Mouse (Mus musculus) neutrophil, adult 5-6 weeks (primary cell): ENCODE data around the gene E2f4. TPM values are rescaled to one million over a fixed set of nuclear protein-coding genes. Genes with fewer than 3 reads are reported as not detected.

Experiments used
- ATAC-seq: fragments of 151-379, 151-347 bp; 2 replicates; pipeline ENCODE4 v1.8.0; 2017; ENCODE audit warnings: mild to moderate bottlenecking, moderate TSS enrichment; ENCODE audit not compliant: insufficient number of reproducible peaks, poor library complexity, low FRiP score, severe bottlenecking; ENCODE audit errors: extremely low read depth
- total RNA-seq: library from RNA; stranded (forward); fragments of 200-1000 nt; gene quantifications from 2 replicates; pipeline ENCODE4 v1.2.3, GENCODE M21; 2017

The E2f4 gene
- total RNA-seq, 1 experiment from 2014 or later, result 47.1 TPM

DNA sequence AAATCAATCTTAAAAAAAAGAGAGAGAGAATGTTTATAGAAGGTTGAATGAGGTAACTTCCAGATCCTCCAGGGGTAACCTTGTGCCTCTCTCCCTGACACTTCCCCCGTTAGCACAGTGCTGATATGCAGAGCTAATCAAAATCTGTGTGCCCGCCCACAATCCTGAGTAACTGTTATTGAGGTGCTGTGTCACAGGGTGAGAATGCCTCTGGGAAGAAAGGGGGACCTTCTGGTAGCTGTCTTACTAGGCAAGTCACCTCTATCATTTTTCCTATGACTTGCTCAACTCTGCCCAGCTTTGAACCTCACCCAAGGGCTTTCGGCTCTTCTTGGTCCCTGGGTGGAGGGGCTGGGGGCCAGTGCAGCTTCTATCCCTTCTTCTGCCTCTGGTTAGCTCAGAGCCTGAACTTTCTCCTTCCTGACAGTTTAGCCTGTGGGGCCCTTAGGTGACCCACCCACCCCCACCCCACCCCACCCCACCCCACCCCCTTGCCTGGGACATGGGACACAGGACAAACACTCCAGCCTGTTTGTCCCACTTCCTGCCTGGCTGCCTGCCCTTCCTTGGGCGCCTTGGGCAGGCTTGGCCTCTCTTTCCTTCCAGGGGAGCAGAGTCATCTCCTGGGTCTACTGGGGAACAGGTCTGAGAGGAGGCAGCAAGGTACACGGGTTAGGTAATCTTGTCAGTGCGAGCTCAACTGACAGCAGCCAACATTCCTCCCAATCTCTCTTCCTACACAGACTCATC, 42.6 kb downstream of the E2f4 start:
- no peak for ATAC-seq

- no peak for ATAC-seq
These were observed 43.9 kb downstream of the E2f4 start for GRCm38 (mm10) chr8:105341399-105341798.

DNA sequence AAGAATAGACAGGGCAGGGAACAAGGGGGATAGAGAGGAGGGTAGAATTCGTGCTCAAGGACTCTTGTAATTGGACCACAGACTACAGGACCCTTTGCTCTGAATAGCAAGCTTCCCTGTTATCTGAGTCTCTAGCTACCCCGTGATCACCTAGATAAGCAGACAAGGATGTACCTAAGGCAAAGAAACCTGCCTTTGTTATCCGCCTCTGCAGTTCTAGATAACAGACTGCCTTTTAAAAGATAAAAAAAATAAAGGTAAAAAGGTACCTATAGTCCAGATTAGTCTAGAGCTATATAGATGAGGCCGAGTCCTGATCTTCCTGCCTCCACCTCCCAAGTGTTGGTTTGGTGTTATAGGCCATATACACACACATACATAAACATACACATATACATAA, 45.3 kb downstream of the E2f4 start:
- no peak for ATAC-seq

DNA sequence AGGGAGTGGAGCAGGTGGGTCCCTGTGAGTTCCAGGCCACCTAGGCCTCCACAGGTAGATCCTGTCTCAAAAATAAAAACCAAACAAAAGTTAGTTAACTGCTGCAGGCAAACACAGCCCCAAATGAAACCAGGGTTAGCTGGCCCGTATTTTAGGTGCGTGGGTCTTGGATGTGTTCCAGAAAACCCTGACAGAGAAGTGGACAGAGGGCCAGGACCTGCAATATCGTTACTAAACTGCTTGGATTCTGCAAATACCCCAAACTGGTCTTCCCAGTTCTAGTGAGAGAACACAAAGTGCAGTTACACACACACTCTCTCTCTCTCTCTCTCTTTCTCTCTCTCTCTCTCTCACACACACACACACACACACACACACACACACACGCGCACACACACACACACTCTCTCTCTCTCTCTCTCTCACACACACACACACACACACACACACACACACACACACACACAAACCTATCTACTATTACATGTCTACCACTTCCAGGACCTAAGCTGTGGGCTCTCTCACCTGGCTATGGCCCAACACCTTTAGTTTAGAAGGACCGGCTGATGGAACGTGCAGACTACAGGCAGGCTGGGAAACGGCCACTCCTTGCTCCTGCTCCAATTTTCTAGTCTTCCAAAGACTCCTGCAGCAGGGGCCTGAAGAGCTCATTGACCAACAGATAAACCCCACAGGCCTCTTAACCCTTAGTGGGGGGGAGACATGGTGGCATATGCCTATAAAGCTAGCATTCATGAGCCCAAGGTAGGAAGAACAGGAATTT, 46.5 kb downstream of the E2f4 start:
- ATAC-seq, result no peak

GRCm38 (mm10) chr8:105345061-105345975, 47.9 kb downstream of the E2f4 start:
- ATAC-seq, result 0 out of 2 replicates have a peak, but pooled peaks have one; percentile 27

DNA sequence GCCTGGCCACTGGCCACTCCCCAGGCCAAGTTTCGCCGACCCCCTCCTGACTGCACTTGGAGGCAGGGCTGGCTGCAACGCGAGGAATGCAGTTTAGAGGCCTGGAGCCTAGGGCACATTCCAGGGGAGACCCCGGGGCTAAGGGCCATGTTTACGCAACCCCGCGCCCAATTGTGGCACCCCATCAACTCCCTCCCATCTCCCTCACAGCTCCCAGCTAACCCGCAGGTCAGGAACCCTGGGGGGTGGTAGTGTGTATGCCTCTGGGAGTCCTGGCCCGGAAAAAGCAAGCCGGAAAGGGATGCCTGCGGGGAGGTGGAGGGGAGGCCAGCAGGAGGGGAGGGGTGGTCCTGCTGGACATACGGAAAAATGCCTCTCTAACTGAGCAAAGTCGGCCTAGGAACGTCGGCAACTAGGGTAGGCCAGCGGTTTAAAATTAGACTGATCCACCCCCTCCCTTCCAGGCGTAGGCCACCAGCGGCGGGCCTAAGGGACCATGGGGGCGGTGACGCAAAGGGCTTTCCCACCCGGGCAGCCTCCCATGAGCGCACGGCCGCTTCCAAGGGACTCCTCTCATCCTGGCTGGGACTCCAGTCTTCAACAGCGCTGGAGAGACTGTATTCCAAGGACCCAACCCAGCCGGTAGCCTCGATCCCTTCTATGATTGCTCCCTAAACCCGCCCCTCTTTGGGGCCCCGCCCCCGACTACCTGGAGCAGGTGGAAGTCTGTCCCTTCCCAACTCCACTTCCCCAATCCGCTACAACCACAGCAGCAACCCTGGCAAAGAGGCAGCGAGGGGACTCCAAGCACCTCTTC, 49.4 kb downstream of the E2f4 start:
- ATAC-seq, result no peak

- peak; percentile 80 for ATAC-seq
These were observed 50.2 kb downstream of the E2f4 start, which contains the start of gene Fhod1 for GRCm38 (mm10) chr8:105347428-105348221. Gene Fhod1, minus strand, starts transcription at chr8:105347953.

DNA sequence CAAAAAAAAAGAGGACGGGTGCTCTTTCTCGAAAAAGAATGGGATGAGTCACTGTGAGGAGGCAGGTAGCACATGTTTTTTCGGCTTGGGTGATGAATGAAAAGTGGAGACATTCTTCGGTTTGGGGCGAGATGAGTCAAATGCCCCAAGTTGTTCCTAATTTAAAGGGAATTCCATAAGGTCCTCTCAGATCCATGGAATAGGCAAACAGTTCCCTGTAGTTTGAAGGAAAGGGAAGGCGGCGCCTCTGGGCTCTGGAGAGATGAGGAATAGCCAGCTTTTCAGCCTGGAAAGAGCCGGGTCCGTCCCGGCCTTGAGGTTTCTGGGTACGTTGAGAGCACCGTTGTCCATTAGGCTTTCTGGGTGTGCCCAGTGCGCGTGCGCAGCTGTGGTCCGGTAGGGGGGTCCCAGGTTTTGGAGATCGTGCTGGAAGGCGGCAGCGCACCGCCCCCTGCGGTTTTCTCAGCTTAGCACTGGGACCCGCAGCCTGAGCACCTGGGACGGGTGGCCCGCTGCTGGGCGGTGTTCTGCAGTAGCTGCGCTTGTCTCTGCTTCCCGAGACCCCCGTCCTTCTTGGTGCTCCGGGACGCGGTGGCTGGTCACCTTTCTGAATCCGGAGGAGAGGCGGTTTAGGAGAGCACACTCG, 51.1 kb downstream of the E2f4 start, which contains the start of gene Slc9a5:
Gene Slc9a5 (plus strand): TSS at position 394 of the 646 bp plus-strand sequence.
- no peak for ATAC-seq

GRCm38 (mm10) chr8:105349096-105349771, 51.8 kb downstream of the E2f4 start:
- ATAC-seq, result no peak

DNA sequence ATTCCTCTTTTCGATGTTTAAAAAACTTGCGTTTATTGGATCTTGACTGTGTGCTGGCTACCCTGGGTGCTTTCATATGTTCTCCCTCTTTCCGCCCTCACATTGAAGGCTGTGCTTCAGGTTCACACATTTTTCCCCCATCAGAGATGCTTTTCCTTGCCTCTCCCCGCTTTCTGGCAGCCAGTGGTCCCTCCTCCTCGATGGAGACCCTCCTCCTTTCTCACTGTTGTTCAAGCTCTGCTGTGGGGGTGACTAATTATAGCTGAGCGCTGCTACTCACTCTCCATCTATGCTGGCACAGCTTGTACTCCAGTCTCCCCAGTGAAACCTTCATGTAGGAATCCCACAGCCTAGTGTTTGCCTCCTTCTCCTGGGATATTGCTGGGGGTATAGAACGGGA, 52.7 kb downstream of the E2f4 start:
- no peak for ATAC-seq

GRCm38 (mm10) chr8:105353583-105354135, 56.2 kb downstream of the E2f4 start:
- ATAC-seq, result no peak

- ATAC-seq, result no peak
These were observed 57.1 kb downstream of the E2f4 start for GRCm38 (mm10) chr8:105354549-105354948.

Other genes starting within 250 kb of the E2f4 start
- not detected in 2 replicates for gene Ces3a, start 249.1 kb upstream of the E2f4 start, total RNA-seq
- not detected in 2 replicates for gene Ces3b, start 213.9 kb upstream of the E2f4 start, total RNA-seq
- gene Ces4a, start 165.9 kb upstream of the E2f4 start, total RNA-seq, result not detected in 2 replicates
- gene Cbfb, start 127.0 kb upstream of the E2f4 start, total RNA-seq, result 130 and 135 TPM in 2 replicates
- gene D230025D16Rik, start 72.5 kb upstream of the E2f4 start, total RNA-seq, result 28.0 and 29.0 TPM in 2 replicates
- 0.35 and 0.74 TPM in 2 replicates for gene B3gnt9, start 42.5 kb upstream of the E2f4 start, total RNA-seq
- 15.7 and 19.2 TPM in 2 replicates for gene Tradd, start 33.1 kb upstream of the E2f4 start, total RNA-seq
- gene Fbxl8, start 33.0 kb upstream of the E2f4 start, total RNA-seq, result 4.0 and 4.5 TPM in 2 replicates
- gene Hsf4, start 27.9 kb upstream of the E2f4 start, total RNA-seq, result not detected in 2 replicates
- not detected in 2 replicates for gene Nol3, start 21.5 kb upstream of the E2f4 start, total RNA-seq
- 1.2 and 2.7 TPM in 2 replicates for gene 4931428F04Rik, start 7.8 kb upstream of the E2f4 start, total RNA-seq
- 0.49 and 1.3 TPM in 2 replicates for gene Exoc3l, start 1.6 kb upstream of the E2f4 start, total RNA-seq
- gene Elmo3, start 7.9 kb downstream of the E2f4 start, total RNA-seq, result 2.9 and 5.0 TPM in 2 replicates
- gene Lrrc29, start 28.6 kb downstream of the E2f4 start, total RNA-seq, result 3.3 and 4.9 TPM in 2 replicates
- 27.6 and 39.2 TPM in 2 replicates for gene Tmem208, start 28.7 kb downstream of the E2f4 start, total RNA-seq
- 21.8 and 22.2 TPM in 2 replicates for gene Fhod1, start 50.3 kb downstream of the E2f4 start, total RNA-seq
- gene Slc9a5, start 51.2 kb downstream of the E2f4 start, total RNA-seq, result 0.35 and 0.49 TPM in 2 replicates
- gene Plekhg4, start 75.6 kb downstream of the E2f4 start, total RNA-seq, result not detected in 2 replicates
- gene Kctd19, start 115.8 kb downstream of the E2f4 start, total RNA-seq, result not detected in 2 replicates
- not detected in 2 replicates for gene Lrrc36, start 115.9 kb downstream of the E2f4 start, total RNA-seq
- 4.9 and 9.3 TPM in 2 replicates for gene Tppp3, start 173.9 kb downstream of the E2f4 start, total RNA-seq
- gene Zdhhc1, start 199.2 kb downstream of the E2f4 start, total RNA-seq, result 0.47 and 0.86 TPM in 2 replicates
- gene Hsd11b2, start 221.1 kb downstream of the E2f4 start, total RNA-seq, result not detected in 2 replicates